Mouse (Mus musculus): ENCODE results near the gene L3mbtl4.

- TF ChIP-seq POLR2A (IDR thresholded peaks at IDR 0.05; ENCODE audit: borderline replicate concordance, low read depth, low read length) (no peak), CTCF (IDR thresholded peaks at IDR 0.05; ENCODE audit: low read depth, low read length) (no peak)
Observed at GRCm38 (mm10) chr17:68273954-68274353, 357 bp downstream of the L3mbtl4 start.
